Mouse (Mus musculus): Measurements from ENCODE around the gene Ogfod3. TPM values are rescaled to one million over a fixed set of nuclear protein-coding genes. Genes with fewer than 3 reads are reported as not detected.

The Ogfod3 gene
- 24.5 and 27.8 TPM in 2 replicates for polyA plus RNA-seq (2015; fragmentation: Nextera tagmentation; extraction: Ambion mirVana)

DNA sequence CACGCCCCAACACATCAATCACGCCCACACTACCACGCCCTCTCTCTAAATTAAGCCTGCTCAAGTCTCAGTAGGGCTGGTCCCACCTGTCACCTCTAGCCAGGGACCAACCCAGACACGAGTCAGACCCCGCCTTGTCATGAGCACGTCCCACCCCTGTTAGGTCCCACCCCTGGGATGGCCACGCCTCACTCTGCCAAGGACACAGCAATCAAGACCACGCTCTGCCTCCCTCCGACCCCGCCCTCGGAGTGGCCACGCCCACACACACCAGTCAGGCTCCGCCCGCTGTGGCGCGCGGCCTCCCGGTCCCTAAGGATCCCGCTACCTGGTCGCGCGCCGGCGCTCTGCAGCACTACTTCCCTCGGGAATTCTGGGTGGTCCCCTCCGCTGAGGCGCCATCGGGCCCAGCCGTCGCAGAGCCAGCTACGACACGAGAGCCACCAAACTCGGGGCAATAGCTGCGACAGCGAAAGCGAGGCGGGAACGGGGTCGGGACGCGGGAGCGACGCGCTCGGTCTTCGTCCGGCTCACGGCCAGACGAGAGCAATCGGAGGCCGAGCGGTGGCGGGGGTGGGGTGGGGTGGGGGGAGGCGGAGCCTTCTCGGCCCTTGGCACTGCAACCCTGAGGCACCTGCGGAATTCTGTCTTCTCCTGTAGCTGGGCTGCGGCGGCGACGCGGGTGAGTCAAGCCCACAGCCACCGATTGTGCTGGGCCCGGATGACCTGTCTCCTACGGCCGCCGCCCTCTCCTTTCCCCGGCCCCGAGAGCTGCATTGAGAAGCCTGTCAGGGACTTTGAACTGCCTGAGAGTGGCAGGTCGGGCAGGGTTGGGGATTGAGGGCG lies at the start of gene Ogfod3, which contains the start of gene Hexdc:
Gene Ogfod3 (minus strand): TSS at position 551 of the 846 bp plus-strand sequence.
Gene Hexdc (plus strand): TSS at position 273 of the 846 bp plus-strand sequence.
- ATAC-seq (ENCODE audit: low read depth), result peak; percentile 98
- under 1% methylated on average over 54 of the region's 70 CpGs for WGBS

DNA sequence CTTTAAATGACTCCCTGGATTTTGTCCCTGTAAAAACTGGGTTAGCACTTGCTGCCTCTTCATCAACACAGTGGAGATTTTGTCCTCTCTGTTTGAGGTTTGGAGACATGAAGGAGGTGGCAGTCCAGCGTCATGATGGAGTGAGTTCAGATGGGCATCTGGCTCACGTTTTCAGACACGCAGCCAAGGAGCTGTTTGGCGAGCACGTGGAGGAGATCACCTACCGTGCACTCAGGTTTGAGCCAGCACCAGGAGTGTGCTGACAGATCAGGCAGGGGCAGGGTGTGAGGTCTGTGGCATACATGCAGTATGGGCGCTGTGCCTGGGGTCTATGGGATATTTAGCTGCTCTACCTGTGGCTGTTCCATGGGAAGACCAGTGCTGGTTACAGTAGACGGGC lies 45.7 kb upstream of the Ogfod3 start:
- Histone ChIP-seq H3K36me3 (ENCODE audit: control insufficient read depth, insufficient read depth, low read length) (peaks cover 76% of the 10 kb centered on the region), H3K4me1 (replicated peaks; ENCODE audit: control insufficient read depth, insufficient read depth, low read length) (no peaks in the 10 kb centered on the region), H3K4me3 (ENCODE audit: low read length) (no peak overlapping the region), H3K9me3 (ENCODE audit: control insufficient read depth, low read length) (no peaks in the 10 kb centered on the region), H3K27me3 (ENCODE audit: control insufficient read depth, insufficient read depth, low read depth, low read length) (no peaks in the 10 kb centered on the region), H3K9ac (ENCODE audit: low read length) (no peak overlapping the region), H3K27ac (ENCODE audit: low read length) (no peak overlapping the region), H3K4me2 (ENCODE audit: low read depth, low read length) (no peak overlapping the region)
- no peak for ATAC-seq (ENCODE audit: low read depth)
- 85% methylated on average over 8 of the region's 8 CpGs for WGBS

More for the DNA sequence above, at the start of gene Ogfod3, which contains the start of gene Hexdc:
- peak within 1 kb of the TSS; percentile 73 for H3K9ac ChIP-seq (ENCODE audit: low read length)
- peaks cover 5% of the 10 kb centered on the region; the same call in 1 of the 2 replicates for H3K36me3 ChIP-seq (ENCODE audit: control insufficient read depth, insufficient read depth, low read length)
- H3K27ac ChIP-seq (ENCODE audit: low read length), result peak within 1 kb of the TSS; percentile 80
- H3K27me3 ChIP-seq (ENCODE audit: control insufficient read depth, insufficient read depth, low read depth, low read length), result no peaks in the 10 kb centered on the region
- no peaks in the 10 kb centered on the region for H3K9me3 ChIP-seq (ENCODE audit: control insufficient read depth, low read length)
- peak within 1 kb of the TSS; percentile 65 for H3K4me3 ChIP-seq (ENCODE audit: low read length)
- H3K4me2 ChIP-seq (ENCODE audit: low read depth, low read length), result peak within 1 kb of the TSS; percentile 86
- peaks cover 17% of the 10 kb centered on the region for H3K4me1 ChIP-seq (replicated peaks; ENCODE audit: control insufficient read depth, insufficient read depth, low read length)

DNA sequence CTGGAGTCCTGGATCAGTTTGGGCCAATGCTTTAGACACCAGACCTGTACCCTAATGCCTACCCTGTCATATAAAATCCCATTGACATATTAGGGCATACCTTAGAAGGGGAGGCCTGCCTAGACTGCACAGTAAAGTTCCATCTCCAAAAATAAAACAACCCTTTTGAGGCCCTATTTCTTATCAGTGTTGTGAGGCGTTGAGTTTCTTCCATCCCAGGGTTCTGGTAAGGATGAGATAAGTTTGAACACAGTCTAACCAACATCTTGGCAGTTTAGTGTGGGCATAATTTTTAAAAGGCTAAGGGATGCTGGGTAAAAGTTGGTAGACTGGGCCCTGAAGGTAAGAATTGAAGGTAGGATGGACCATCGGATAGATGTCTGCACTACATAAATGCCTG lies 35.2 kb upstream of the Ogfod3 start:
- Histone ChIP-seq H3K4me2 (ENCODE audit: low read depth, low read length) (no peak overlapping the region), H3K36me3 (ENCODE audit: control insufficient read depth, insufficient read depth, low read length) (peaks cover 20% of the 10 kb centered on the region), H3K9ac (ENCODE audit: low read length) (no peak overlapping the region), H3K27me3 (ENCODE audit: control insufficient read depth, insufficient read depth, low read depth, low read length) (no peaks in the 10 kb centered on the region), H3K4me1 (replicated peaks; ENCODE audit: control insufficient read depth, insufficient read depth, low read length) (peaks cover 15% of the 10 kb centered on the region), H3K4me3 (ENCODE audit: low read length) (no peak overlapping the region), H3K9me3 (ENCODE audit: control insufficient read depth, low read length) (no peaks in the 10 kb centered on the region), H3K27ac (ENCODE audit: low read length) (no peak overlapping the region)
- ATAC-seq (ENCODE audit: low read depth), result no peak
- 85% methylated on average over 2 of the region's 2 CpGs for WGBS

DNA sequence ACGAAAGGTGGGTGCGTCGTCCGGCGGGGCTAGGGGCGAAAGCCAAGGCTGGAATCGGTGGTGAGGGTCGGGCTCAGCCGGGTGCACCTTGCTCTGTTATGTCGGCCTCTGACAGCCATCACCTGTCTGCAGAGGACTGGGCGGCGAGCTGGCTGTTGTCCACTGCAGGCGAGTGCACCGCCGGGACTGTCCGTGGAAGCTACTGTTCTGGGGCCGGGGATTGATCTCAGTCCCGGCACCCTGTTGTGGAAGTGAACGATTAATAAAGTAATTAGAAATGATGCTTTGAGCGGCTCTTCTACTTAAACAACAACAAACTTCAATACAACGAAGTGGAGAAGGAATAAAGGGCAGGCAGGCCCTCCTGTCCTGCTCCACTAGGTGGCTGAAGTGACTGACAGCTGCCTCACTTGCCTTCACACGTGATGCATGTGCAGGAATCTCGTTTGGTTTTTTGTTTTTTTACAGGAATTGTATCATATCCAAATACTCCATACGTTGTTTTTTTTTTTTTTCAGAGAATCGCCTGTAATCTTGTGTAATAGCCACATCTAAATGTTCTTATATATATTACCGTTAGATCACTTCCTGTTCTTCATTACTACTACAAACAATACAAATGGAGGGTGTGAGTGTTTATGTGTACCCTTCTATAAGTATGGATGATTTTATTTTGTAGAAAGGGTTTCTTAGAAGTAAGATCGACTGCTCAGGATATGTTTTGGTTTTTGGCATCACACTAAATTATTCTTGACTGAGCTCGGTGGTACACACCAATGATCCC lies 33.0 kb upstream of the Ogfod3 start:
- 2% methylated on average over 28 of the region's 28 CpGs for WGBS
- no peak for ATAC-seq (ENCODE audit: low read depth)
- Histone ChIP-seq H3K4me2 (ENCODE audit: low read depth, low read length) (peak overlapping the region; percentile 67), H3K27me3 (ENCODE audit: control insufficient read depth, insufficient read depth, low read depth, low read length) (no peaks in the 10 kb centered on the region), H3K36me3 (ENCODE audit: control insufficient read depth, insufficient read depth, low read length) (peaks cover 13% of the 10 kb centered on the region), H3K4me1 (replicated peaks; ENCODE audit: control insufficient read depth, insufficient read depth, low read length) (peaks cover 15% of the 10 kb centered on the region), H3K27ac (ENCODE audit: low read length) (peak overlapping the region; percentile 96), H3K9ac (ENCODE audit: low read length) (peak overlapping the region; percentile 90), H3K9me3 (ENCODE audit: control insufficient read depth, low read length) (no peaks in the 10 kb centered on the region), H3K4me3 (ENCODE audit: low read length) (peak overlapping the region; percentile 89)

DNA sequence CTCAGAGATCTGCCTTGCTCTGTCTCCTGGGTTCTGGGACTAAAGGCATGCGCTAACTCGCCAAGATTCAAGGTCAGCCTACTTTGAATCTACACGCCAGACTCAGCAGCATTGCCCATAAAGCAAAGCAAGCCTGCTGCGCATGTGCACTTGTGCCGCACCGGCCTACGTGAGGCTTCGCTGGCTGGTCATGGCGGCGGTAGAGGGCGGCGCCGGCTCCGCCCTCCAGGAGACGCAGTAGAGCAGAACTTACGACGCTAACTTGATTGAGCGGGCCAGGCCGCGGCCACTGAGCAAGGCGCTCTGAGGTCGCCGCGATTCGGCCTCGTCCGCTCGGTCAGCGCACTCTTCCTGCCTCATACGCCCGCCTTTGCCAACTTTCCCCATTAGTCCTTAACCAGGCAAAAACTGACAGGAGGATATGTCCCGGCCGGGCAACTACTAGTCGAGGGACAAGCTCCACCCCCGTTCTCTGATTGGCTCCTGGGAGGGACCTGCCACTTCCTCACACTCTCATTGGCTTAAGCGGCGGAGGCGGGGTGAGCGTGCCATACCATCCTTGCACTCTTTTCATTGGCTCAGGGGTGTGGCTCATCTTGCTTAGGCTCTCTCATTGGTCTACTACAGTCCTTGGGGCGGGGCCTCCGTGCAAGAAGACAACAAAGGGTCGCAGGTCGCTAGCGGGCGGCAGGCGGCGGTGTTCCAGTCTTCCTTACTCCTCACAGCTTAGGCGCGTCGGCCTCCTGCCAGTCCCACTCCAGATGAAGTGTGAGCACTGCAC lies 32.2 kb upstream of the Ogfod3 start, which contains the start of gene Narf:
Gene Narf (plus strand): TSS at position 690 of the 781 bp plus-strand sequence.
- no peaks in the 10 kb centered on the region for H3K9me3 ChIP-seq (ENCODE audit: control insufficient read depth, low read length)
- no peaks in the 10 kb centered on the region for H3K27me3 ChIP-seq (ENCODE audit: control insufficient read depth, insufficient read depth, low read depth, low read length)
- peak; percentile 99 for ATAC-seq (ENCODE audit: low read depth)
- peaks cover 9% of the 10 kb centered on the region; the same call in 1 of the 2 replicates for H3K36me3 ChIP-seq (ENCODE audit: control insufficient read depth, insufficient read depth, low read length)
- peak within 1 kb of the TSS; percentile 91 for H3K9ac ChIP-seq (ENCODE audit: low read length)
- WGBS, result under 1% methylated on average over 50 of the region's 50 CpGs
- H3K4me2 ChIP-seq (ENCODE audit: low read depth, low read length), result peak within 1 kb of the TSS; percentile 67
- peaks cover 15% of the 10 kb centered on the region for H3K4me1 ChIP-seq (replicated peaks; ENCODE audit: control insufficient read depth, insufficient read depth, low read length)
- peak within 1 kb of the TSS; percentile 100 for H3K27ac ChIP-seq (ENCODE audit: low read length)
- peak within 1 kb of the TSS; percentile 89 for H3K4me3 ChIP-seq (ENCODE audit: low read length)

DNA sequence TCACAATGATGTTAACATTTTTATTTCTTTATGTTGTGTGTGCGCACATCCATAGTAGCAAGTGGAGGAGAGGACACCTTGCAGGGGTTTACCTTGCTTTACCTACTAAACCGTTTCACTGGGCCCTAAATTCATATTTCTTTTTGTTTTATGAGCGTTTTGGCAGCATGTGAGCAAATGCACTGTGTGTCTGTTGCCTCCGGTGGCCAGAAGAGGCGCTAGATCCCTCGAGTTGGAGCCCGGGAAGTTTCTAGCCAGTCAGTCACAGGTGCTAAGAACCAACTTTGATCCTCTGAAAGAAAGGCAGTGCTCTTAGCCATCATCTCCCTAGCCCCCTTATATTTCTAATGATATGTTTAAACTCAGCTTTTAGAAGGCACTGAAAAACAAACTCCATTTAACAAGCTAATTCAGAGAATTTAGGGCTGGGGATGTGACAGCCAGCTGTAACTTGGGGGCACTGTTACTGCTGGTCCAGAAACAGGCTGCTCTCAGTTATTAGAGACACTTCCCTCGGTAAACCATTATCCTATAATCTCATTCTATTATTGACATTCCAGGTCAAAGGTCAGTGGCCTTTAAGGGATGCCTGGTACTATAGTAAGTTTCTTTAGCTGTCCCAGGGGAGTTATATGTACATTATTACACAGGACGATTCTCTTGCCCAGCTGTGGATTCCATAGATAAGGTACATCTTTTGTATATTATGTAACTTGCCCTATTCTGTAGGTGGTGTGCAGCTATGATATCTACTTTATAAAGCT lies 31.1 kb upstream of the Ogfod3 start:
- no peak overlapping the region for H3K9ac ChIP-seq (ENCODE audit: low read length)
- 26% methylated on average over 9 of the region's 9 CpGs for WGBS
- no peak for ATAC-seq (ENCODE audit: low read depth)

DNA sequence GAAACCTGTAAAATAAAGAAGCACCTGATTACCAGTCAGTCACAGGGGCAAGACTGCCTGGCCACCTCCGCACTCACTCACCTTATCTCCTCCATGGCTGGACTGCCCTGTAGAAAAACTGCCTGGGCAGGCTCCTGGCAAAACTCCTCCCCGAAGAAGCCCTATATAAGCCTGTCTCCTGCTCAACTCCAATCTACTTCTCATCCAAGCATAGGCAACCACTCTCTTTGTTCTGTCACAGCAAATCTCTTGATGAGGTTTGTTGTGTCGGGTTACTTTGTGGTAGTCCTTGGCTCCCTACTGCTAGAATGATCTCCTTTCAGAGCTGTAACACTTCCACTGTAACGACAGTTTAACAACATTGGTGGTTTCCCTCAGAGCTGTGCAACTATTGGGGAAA lies 28.2 kb upstream of the Ogfod3 start:
- H3K9ac ChIP-seq (ENCODE audit: low read length), result no peak overlapping the region
- ATAC-seq (ENCODE audit: low read depth), result no peak
- H3K4me2 ChIP-seq (ENCODE audit: low read depth, low read length), result no peak overlapping the region
- 29% methylated on average over 4 of the region's 4 CpGs for WGBS
- peaks cover 18% of the 10 kb centered on the region for H3K4me1 ChIP-seq (replicated peaks; ENCODE audit: control insufficient read depth, insufficient read depth, low read length)
- H3K27ac ChIP-seq (ENCODE audit: low read length), result no peak overlapping the region
- no peaks in the 10 kb centered on the region for H3K27me3 ChIP-seq (ENCODE audit: control insufficient read depth, insufficient read depth, low read depth, low read length)
- no peak overlapping the region for H3K4me3 ChIP-seq (ENCODE audit: low read length)
- H3K36me3 ChIP-seq (ENCODE audit: control insufficient read depth, insufficient read depth, low read length), result no peaks in the 10 kb centered on the region
- no peaks in the 10 kb centered on the region for H3K9me3 ChIP-seq (ENCODE audit: control insufficient read depth, low read length)

More for the DNA sequence above, 31.1 kb upstream of the Ogfod3 start:
- peak overlapping the region; percentile 66 for H3K4me2 ChIP-seq (ENCODE audit: low read depth, low read length)
- H3K27me3 ChIP-seq (ENCODE audit: control insufficient read depth, insufficient read depth, low read depth, low read length), result no peaks in the 10 kb centered on the region
- peak overlapping the region; percentile 100 for H3K27ac ChIP-seq (ENCODE audit: low read length)
- H3K36me3 ChIP-seq (ENCODE audit: control insufficient read depth, insufficient read depth, low read length), result peaks cover 8% of the 10 kb centered on the region; the same call in 1 of the 2 replicates
- no peak overlapping the region; the same call in 1 of the 2 replicates for H3K4me3 ChIP-seq (ENCODE audit: low read length)
- peaks cover 15% of the 10 kb centered on the region for H3K4me1 ChIP-seq (replicated peaks; ENCODE audit: control insufficient read depth, insufficient read depth, low read length)
- H3K9me3 ChIP-seq (ENCODE audit: control insufficient read depth, low read length), result no peaks in the 10 kb centered on the region

DNA sequence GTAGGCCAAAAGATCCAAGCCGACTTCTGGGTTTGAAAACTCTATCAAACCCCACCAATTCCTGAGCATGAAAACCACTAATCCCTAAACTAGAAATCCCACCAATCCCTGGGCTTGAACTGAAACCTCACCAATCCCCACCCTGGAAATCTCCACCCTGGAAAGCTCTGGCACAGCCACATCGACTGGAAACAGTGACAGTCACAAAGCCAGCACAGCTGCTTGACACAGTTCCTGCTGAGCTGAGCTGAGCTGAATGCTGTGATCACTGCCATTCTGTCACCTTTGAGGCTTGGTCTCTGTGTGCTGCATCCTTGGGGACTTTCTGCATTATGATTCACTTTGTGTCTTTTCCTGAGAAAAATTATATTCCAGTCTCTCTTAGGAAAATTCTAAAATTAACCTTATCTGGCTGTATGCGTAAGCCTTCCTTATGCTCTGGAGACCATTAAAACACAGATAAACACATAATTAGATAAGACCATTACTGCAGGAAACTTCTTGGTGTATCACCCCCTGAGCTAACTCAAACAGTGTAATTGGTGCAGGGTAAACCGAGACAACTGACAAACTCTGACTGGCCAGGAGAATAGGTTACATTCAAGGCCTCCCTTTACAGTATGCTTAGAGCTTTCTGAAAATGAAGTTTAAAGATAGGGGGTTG lies 27.2 kb upstream of the Ogfod3 start:
- H3K27ac ChIP-seq (ENCODE audit: low read length), result no peak overlapping the region
- H3K27me3 ChIP-seq (ENCODE audit: control insufficient read depth, insufficient read depth, low read depth, low read length), result no peaks in the 10 kb centered on the region
- no peak overlapping the region for H3K9ac ChIP-seq (ENCODE audit: low read length)

More for the DNA sequence above, 27.2 kb upstream of the Ogfod3 start:
- Histone ChIP-seq H3K36me3 (ENCODE audit: control insufficient read depth, insufficient read depth, low read length) (no peaks in the 10 kb centered on the region), H3K4me1 (replicated peaks; ENCODE audit: control insufficient read depth, insufficient read depth, low read length) (peaks cover 20% of the 10 kb centered on the region), H3K9me3 (ENCODE audit: control insufficient read depth, low read length) (no peaks in the 10 kb centered on the region), H3K4me2 (ENCODE audit: low read depth, low read length) (no peak overlapping the region), H3K4me3 (ENCODE audit: low read length) (no peak overlapping the region)
- WGBS, result 46% methylated on average over 4 of the region's 4 CpGs
- no peak for ATAC-seq (ENCODE audit: low read depth)

Data from lung, embryonic 16.5 days (tissue).